Mouse (Mus musculus): ENCODE measurements around the gene Ubap2.

DNA sequence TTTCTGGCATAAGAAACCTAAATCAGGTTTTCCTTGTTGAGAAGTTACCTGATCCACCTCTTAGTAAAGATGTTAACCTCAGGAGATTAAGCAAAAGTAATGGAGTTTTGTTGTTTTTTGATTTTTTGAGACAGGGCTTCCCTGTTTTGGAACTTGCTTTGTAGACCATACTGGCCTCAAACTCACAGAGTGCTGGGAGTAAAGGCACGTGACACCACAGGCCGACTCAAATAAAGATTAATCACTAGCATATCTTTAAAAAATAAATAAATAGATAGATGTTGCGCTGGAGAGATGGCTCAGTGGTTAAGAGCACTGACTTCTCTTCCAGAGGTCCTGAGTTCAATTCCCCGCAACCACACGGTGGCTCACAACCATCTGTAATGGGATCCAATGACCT, 983 bp upstream of the Ubap2 start:
- TF ChIP-seq CTCF (IDR thresholded peaks at IDR 0.05) (no peak), POLR2A (IDR thresholded peaks at IDR 0.05; ENCODE audit: insufficient read depth, low read depth, low read length) (no peak)

All from heart, adult 2 months (tissue).